Mouse (Mus musculus) thymus, adult 18-20 months (tissue): ENCODE results near the gene Aqp5.

Source experiments
- DNase-seq, 2 experiments: peaks; one replicate each; pipeline ENCODE4 v3.0.0; 2022; ENCODE audit warnings: mixed read lengths in 2 of 2

The Aqp5 gene

DNA sequence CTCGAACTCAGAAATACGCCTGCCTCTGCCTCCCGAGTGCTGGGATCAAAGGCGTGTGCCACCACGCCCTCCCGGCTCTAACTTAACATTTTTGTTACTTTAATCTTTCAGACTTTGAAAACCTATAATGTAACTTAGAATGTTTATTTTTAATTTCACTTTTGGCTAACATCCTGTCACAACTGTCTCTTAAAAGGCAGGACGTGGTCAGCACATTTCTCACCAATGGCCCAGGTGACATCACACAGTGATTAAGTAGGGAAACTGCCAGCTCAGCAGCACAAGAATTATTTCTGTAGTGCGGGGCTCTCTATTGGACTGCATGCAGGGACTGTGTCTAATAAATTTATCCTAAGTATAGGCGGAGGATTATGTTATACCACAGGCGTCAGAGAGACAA, 53.2 kb downstream of the Aqp5 start:
- DNase-seq = no peak
